Mouse (Mus musculus) ES-E14 (cell line): ENCODE measurements around the gene Nfe2l2.

Experiments used
- CHD2 ChIP-seq: IDR thresholded peaks from 2 replicates; pipeline ENCODE4 v1.6.1; 2014; ENCODE audit warnings: mild to moderate bottlenecking, low read depth, low read length, inconsistent platforms
- MAFK ChIP-seq: IDR thresholded peaks from 2 replicates; pipeline ENCODE4 v1.6.1; 2014; ENCODE audit warnings: mild to moderate bottlenecking, low read depth, low read length, inconsistent platforms; ENCODE audit not compliant: insufficient read depth

DNA sequence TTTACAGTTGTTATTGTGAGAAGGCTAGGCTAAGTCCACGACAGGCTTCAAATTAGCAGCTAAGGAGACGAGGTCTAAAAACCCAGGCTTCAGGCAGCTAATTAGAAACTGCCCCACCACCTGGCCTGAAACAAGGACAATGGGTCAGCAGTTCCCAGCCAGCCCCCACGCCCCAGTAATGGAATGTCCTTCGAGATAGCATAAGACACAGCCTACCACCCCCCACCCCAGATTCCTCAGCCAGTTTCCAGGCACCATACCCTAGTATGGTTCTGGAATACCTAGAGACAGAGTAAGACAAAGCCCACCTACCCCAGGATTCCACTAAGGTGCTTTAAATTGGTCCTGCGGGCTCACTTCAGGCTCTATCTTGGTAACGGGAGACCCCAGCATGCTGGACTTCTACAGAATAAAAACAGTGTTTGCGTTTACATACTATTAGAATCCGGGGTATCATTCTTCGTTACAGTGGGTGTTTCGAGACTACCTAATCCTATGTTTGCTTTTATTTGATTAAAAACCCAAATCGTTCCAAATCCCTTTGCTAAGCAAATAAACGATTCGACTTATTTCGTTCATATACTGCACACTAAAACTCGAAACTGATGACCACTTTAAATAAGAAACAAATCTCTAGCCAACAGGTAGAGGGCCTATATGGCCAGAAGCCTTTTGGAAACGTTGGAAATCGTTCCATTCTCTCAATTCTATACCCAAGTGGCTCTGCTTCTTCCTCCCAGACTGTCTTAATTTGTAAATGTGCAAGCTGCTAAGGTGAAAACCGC lies 46.3 kb downstream of the Nfe2l2 start:
- TF ChIP-seq CHD2: no peak
- TF ChIP-seq MAFK: no peak
